Comparison of ENCODE assay signal across 14 mouse cellular contexts in the genomic region with DNA sequence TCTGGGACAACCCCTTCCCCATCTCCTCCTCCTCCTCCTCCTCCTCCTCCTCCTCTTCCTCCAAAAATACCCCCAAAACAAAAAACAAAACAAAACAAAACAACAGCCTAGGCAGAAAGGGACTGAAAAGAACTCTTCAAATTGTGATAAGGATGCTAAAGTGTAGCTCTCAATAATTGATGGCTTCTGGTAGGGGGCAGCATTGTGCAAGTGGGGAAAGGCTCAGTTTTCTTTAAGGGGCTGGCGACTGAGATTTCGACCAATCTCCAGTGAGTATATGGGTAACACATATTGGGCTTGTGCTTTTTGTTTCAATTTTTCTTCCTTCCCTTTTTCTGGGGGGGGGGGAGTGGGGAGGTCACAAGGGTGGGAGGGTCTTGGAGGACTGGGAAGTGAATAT. TPM values are rescaled to one million over a fixed set of nuclear protein-coding genes. Genes with fewer than 3 reads are reported as not detected.
DNase-seq lines count a peak whose midpoint lies in the region; ATAC-seq and TF ChIP-seq lines count a peak whose summit lies in the region.
"Had no signal": no experiment of that assay in that cellular context is flagged by ENCODE, and none has a peak within 500 bp of the region (broad histone marks: within the 10 kb centered on the region; RNA-seq: fewer than 3 reads in every experiment).

No protein-coding gene starts in this region.

- no peak overlapping the region for H3K9ac ChIP-seq in heart, postnatal 0 days (replicated peaks; ENCODE audit: low read depth, low read length)
- H3K9ac ChIP-seq: neural tube, embryonic 12.5 days had no signal

- no peak for TF ChIP-seq EP300 in heart, postnatal 0 days (IDR thresholded peaks at IDR 0.05; ENCODE audit: low read depth)

- H3K27ac ChIP-seq in heart, postnatal 0 days (ENCODE audit: low read depth) = no peak overlapping the region
- H3K27ac ChIP-seq: neural tube, embryonic 12.5 days had no signal

- no peak for DNase-seq in heart, postnatal 0 days (ENCODE audit: low spot score)
- DNase-seq in heart, postnatal 25 days (ENCODE audit: low spot score) = no peak
- peak; percentile 1 for DNase-seq in lung, postnatal 14 days
- no peak for DNase-seq in lung, adult 18-20 months
- peak; percentile 6 for DNase-seq in NIH3T3 (ENCODE audit: low read depth)
- peak; percentile 16 for DNase-seq in splenic B cell, adult 2 months (ENCODE audit: low read depth, low spot score)
- no peak for DNase-seq in gastrocnemius, postnatal 4 days (ENCODE audit: low spot score in 2 of 2)
- DNase-seq: gastrocnemius, postnatal 14 days; liver; right cerebral cortex, adult 18-20 months had no signal

- no peak overlapping the region for H3K4me3 ChIP-seq in heart, postnatal 0 days (ENCODE audit: low read depth, low read length)
- H3K4me3 ChIP-seq: megakaryocyte, embryonic 14.5 days; neural tube, embryonic 12.5 days had no signal

- intact Hi-C loops in heart, postnatal 25 days (cut with DNase I) = loop anchor here (5.0 to 10.0 kb wide), 3 partner anchors 95 to 588 kb away; no protein-coding TSS in a partner anchor

- no peaks in the 10 kb centered on the region for H3K27me3 ChIP-seq in heart, postnatal 0 days (ENCODE audit: control insufficient read depth, insufficient read depth, low read length)
- H3K27me3 ChIP-seq in splenic B cell, adult 2 months (ENCODE audit: control insufficient read depth, insufficient read depth, low read length, poor library complexity, severe bottlenecking) = no peaks in the 10 kb centered on the region
- H3K27me3 ChIP-seq: neural tube, embryonic 12.5 days had no signal

- 55% methylated on average over 2 of the region's 2 CpGs for WGBS in heart, postnatal 0 days

- H3K9me3 ChIP-seq in heart, postnatal 0 days (replicated peaks; ENCODE audit: control insufficient read depth, low read length) = no peaks in the 10 kb centered on the region
- H3K9me3 ChIP-seq: megakaryocyte, embryonic 14.5 days; neural tube, embryonic 12.5 days had no signal

- TF ChIP-seq CTCF in heart, postnatal 0 days (IDR thresholded peaks at IDR 0.05; ENCODE audit: low read depth) = peak; percentile 19; the same call in 1 of the 2 replicates

- H3K36me3 ChIP-seq in heart, postnatal 0 days (replicated peaks; ENCODE audit: control insufficient read depth, insufficient read depth, low read length) = no peaks in the 10 kb centered on the region
- H3K36me3 ChIP-seq in splenic B cell, adult 2 months (ENCODE audit: control insufficient read depth, insufficient read depth, low read length, poor library complexity, severe bottlenecking) = no peaks in the 10 kb centered on the region
- H3K36me3 ChIP-seq: neural tube, embryonic 12.5 days had no signal

- ATAC-seq in heart, postnatal 0 days (ENCODE audit: insufficient read depth, low read depth) = no peak
- ATAC-seq in erythroid progenitor cell, adult 5-6 weeks (replicated peaks; ENCODE audit: low FRiP score, poor library complexity, severe bottlenecking) = no peak
- ATAC-seq: intestine, embryonic 16.5 days had no signal

- no peak overlapping the region for H3K4me2 ChIP-seq in heart, postnatal 0 days (ENCODE audit: low read depth, low read length)
- H3K4me2 ChIP-seq: neural tube, embryonic 12.5 days had no signal

- H3K4me1 ChIP-seq in heart, postnatal 0 days (ENCODE audit: control insufficient read depth, insufficient read depth) = no peaks in the 10 kb centered on the region
- H3K4me1 ChIP-seq: megakaryocyte, embryonic 14.5 days; neural tube, embryonic 12.5 days had no signal

RNA-seq across cellular contexts. Expression of gene Cdkl5, which starts 37.9 kb away (rescaled TPM):
- total RNA-seq in heart, postnatal 0 days (2014; rRNA removed; ENCODE audit: low replicate concordance) = 3.3 and 4.4 TPM in 2 replicates
- 1.7 TPM in 2 replicates for polyA plus RNA-seq in heart, postnatal 0 days (2015; fragmentation: Nextera tagmentation; extraction: Ambion mirVana)
- total RNA-seq in heart, postnatal 25 days (2021) = 1 to 10 TPM; 5.6 to 6.6 TPM
- 1 to 10 TPM; 2.2 to 2.8 TPM for total RNA-seq in gastrocnemius, postnatal 4 days (2021)
- total RNA-seq in erythroid progenitor cell, adult 5-6 weeks (2015; ENCODE audit: low replicate concordance) = 0.84 TPM in 1 of 2 replicates, not detected in the other
- total RNA-seq in erythroid progenitor cell, adult 5-6 weeks (2017; ENCODE audit: low replicate concordance) = 0.13 TPM in 1 of 2 replicates, not detected in the other

Comparison
In these comparisons a context has a peak if more than half of its experiments do, and no peak if none do; other contexts are left out.
1. DNase-seq: peak in lung, postnatal 14 days (single experiment), NIH3T3 (single experiment) and splenic B cell, adult 2 months (single experiment); none in heart, postnatal 0 days (single experiment), heart, postnatal 25 days (single experiment), lung, adult 18-20 months (0 of 2) and gastrocnemius, postnatal 4 days (0 of 2).